Mouse (Mus musculus) neural tube, embryonic 14.5 days (tissue): ENCODE results near the gene Gm10354. TPM values are rescaled to one million over a fixed set of nuclear protein-coding genes. Genes with fewer than 3 reads are reported as not detected.
"Not testable (repeated sequence)": the region's sequence is repeated elsewhere in the genome, so short reads cannot be mapped to it uniquely, and the experiment has no call there.

ENCODE experiments used
- ATAC-seq: fragments of 200-750 bp; cut with Nextera tagmentation; 2 replicates; pipeline ENCODE4 v1.8.0; 2017; ENCODE audit warnings: low read depth, mild to moderate bottlenecking, moderate TSS enrichment, moderate library complexity
- H3K27ac ChIP-seq: fragments of 300-500 bp; sonication (generic); 2 replicates; pipeline ENCODE4 v1.5.1; 2014; ENCODE audit warnings: low read depth, mild to moderate bottlenecking, control low read depth, low read length, moderate library complexity, mixed read lengths
- H3K27me3 ChIP-seq: fragments of 300-500 bp; sonication (generic); 2 replicates; pipeline ENCODE4 v1.6.1; 2014; ENCODE audit warnings: low read length; ENCODE audit not compliant: control insufficient read depth, insufficient read depth
- H3K36me3 ChIP-seq: fragments of 300-500 bp; sonication (generic); 2 replicates; pipeline ENCODE4 v1.6.1; 2014; ENCODE audit warnings: low read length, mixed read lengths; ENCODE audit not compliant: control insufficient read depth, insufficient read depth
- H3K4me1 ChIP-seq: fragments of 300-500 bp; sonication (generic); 2 replicates; pipeline ENCODE4 v1.6.1; 2014; ENCODE audit warnings: low read length; ENCODE audit not compliant: control insufficient read depth, insufficient read depth
- H3K4me2 ChIP-seq: fragments of 300-500 bp; sonication (generic); 2 replicates; pipeline ENCODE4 v1.6.1; 2014; ENCODE audit warnings: mild to moderate bottlenecking, low read depth, low read length, control low read depth
- H3K4me3 ChIP-seq: fragments of 300-500 bp; sonication (generic); 2 replicates; pipeline ENCODE4 v1.5.1; 2014; ENCODE audit warnings: low read depth, low read length, control low read depth, mixed read lengths
- H3K9ac ChIP-seq: fragments of 300-500 bp; sonication (generic); replicated peaks from 2 replicates; pipeline ENCODE4 v1.6.1; 2014; ENCODE audit warnings: low read depth, mild to moderate bottlenecking, control low read depth, low read length, mixed read lengths
- H3K9me3 ChIP-seq: fragments of 300-500 bp; sonication (generic); 2 replicates; pipeline ENCODE4 v1.6.1; 2016; ENCODE audit warnings: low read length; ENCODE audit not compliant: control insufficient read depth
- WGBS: fragments of 180-500 bp; shearing (Covaris S2); extraction: QIAGEN DNeasy Blood & Tissue Kit; methylation state at CpG from one replicate; pipeline ENCODE4 v1.1.7; 2014; 5-methylcytosine and 5-hydroxymethylcytosine counted together
- polyA plus RNA-seq: library from polyadenylated mRNA; unstranded; fragments of >200 nt; fragmentation: Nextera tagmentation; extraction: Ambion mirVana; gene quantifications from 2 replicates; pipeline ENCODE4 v1.2.1, GENCODE M21; 2014

The Gm10354 gene
- polyA plus RNA-seq, 1 experiment from 2014 or later, result not detected

DNA sequence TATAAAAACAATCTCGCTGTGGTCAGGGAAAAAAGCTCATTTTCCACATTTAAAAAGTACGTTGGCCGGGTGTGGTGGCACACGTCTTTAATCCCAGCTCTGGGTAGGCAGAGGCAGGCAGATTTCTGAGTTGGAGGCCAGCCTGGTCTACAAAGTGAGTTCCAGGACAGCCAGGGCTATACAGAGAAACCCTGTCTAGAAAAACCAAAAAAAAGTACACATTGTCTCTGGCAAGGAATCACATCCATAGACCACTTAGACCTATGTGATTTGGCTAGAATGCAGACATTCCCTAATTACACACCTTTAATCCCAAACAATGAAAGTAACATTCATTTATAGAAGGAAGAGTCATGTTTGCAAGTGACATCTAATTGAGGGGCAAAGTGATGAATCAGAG lies 17.2 kb downstream of the Gm10354 start:
- not testable (repeated sequence) for H3K27me3 ChIP-seq, H3K4me2 ChIP-seq, H3K9me3 ChIP-seq, H3K4me3 ChIP-seq, H3K9ac ChIP-seq, H3K27ac ChIP-seq, ATAC-seq, H3K4me1 ChIP-seq, H3K36me3 ChIP-seq
- WGBS, result 79% methylated on average over 4 of the region's 4 CpGs

DNA sequence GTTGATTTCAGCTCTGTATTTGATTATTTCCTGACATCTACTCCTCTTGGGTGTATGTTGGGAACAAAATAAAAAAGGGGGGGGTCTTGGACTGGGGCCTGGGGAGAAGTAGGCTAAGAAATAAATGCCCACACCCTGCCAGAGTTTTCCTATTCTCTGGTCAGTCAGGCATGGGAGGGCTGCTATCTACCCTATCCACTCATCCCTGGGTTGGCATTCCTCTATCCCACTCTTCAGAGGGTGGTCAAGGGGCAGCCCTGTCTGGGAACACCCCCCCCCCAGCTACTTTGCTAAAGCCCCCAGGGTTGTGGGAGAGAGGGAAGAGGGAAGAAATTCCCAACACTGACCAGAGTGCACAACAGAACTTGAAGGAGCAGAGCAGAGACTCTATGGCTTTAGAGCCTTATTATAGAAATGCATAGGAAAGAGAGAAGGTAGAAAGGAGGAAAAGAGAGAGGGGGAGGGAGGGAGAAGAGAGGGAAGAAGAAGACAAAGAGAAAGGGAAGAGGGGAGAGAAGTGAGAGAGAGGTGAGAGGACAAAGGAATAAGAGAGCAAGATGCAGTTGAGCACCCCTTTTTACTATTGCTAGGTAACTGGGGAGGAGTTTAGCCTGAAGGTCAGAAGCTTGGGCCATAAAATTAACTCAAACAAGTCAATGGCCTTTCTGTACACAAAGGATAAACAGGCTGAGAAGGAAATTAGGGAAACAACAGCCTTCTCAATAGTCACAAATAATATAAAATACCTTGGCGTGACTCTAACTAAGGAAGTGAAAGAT lies 22.6 kb downstream of the Gm10354 start:
- not testable (repeated sequence) for H3K9me3 ChIP-seq, H3K4me2 ChIP-seq, ATAC-seq, H3K9ac ChIP-seq, H3K36me3 ChIP-seq, H3K27me3 ChIP-seq, H3K27ac ChIP-seq, H3K4me3 ChIP-seq, H3K4me1 ChIP-seq
- WGBS, result 84% methylated on average over 1 of the region's 1 CpGs

DNA sequence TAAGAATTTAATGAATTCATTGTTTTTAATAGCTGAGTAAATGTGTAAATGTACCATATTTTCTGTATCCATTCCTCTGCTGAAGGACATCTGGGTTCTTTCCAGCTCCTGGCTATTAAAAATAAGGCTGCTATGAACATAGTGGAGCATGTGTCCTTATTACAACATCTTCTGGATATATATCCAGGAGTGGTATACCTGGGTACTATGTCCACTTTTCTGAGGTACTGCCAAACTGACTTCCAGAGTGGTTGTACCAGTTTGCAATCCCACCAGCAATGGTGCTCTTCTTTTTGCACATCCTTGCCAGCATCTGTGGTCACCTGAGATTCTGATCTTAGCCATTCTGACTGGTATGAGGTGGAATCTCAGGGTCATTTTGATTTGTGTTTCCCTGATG lies 25.1 kb downstream of the Gm10354 start:
- H3K4me3 ChIP-seq, H3K9ac ChIP-seq, H3K4me1 ChIP-seq, H3K4me2 ChIP-seq, H3K27ac ChIP-seq, ATAC-seq, H3K27me3 ChIP-seq, H3K36me3 ChIP-seq, H3K9me3 ChIP-seq: not testable (repeated sequence)

DNA sequence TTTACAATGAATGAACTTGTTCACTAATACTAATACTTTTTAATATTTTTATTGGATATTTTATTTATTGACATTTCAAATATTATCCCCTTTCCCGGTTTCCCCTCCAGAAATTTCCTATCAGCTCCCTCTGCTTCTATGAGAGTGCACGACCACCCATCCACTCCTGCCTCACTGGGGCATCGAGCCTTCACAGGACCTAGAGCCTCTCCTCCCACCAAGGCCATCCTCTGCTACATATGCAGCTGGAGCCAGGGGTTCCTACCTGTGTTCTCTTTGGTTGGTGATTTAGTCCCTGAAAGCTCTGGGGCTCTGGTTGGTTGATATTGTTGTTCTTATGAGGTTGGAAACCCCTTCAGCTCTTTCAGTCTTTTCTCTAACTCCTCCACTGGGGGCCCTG lies 26.0 kb downstream of the Gm10354 start:
- not testable (repeated sequence) for H3K4me1 ChIP-seq, H3K9me3 ChIP-seq, H3K4me3 ChIP-seq, ATAC-seq, H3K27me3 ChIP-seq, H3K36me3 ChIP-seq, H3K4me2 ChIP-seq, H3K9ac ChIP-seq, H3K27ac ChIP-seq
- WGBS, result 66% methylated on average over 3 of the region's 3 CpGs

DNA sequence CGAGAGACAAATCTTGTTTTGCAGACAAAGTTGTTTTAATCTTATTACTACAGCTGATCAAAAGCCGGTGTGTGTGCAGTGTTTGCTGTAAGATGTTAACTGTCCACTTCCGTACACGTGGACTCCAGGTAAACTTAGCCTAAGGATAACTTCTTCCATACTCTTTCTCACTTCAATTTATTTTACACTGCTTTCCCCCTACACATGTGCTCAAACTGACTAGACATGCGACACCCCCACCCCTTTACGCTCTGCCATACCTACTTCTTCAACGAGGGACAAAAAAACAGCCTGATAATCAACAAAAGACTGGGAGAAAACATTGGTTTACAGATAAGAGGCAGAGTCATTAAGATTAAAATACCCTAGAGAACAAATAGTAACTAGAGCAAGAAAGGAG lies 26.9 kb downstream of the Gm10354 start:
- H3K36me3 ChIP-seq, ATAC-seq, H3K27ac ChIP-seq, H3K27me3 ChIP-seq, H3K4me3 ChIP-seq, H3K9ac ChIP-seq, H3K4me1 ChIP-seq, H3K9me3 ChIP-seq, H3K4me2 ChIP-seq: not testable (repeated sequence)
- WGBS, result 70% methylated on average over 7 of the region's 7 CpGs

DNA sequence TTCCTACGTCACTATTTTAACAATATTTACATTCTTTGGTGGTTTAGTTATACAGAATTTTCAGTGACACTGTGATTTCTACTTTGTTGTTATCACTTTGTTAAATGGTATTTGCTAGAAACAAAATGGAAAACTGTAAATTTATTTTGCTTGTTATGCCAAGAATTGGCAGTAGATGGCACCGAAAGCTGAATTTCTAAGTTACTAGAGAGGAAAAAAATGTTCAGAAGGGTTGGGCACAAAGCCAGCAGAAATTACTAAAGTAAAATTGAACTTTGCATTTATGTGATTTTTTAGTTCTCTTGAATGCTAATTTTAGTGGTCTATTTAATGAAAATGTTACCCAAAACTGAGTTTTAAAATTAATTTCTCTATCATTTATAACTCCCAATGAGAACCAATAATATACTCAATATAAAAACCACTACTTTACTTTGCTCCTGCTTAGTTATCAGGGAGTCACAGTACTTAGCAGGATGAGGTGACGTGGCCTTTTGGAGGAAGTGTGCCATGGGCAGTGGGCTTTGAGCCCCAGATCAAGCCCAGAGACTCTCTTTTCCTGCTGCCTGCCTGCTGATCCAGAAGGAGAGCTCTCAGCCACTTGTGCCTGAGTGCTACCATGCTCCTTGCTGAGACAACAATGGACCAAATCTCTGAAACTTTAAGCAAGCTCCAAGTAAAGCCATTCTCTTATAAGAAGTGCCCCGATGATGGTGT lies 31.1 kb downstream of the Gm10354 start:
- H3K4me2 ChIP-seq, H3K9me3 ChIP-seq, H3K27me3 ChIP-seq, H3K27ac ChIP-seq, ATAC-seq, H3K4me1 ChIP-seq, H3K4me3 ChIP-seq, H3K9ac ChIP-seq, H3K36me3 ChIP-seq: not testable (repeated sequence)
- 65% methylated on average over 4 of the region's 4 CpGs for WGBS

DNA sequence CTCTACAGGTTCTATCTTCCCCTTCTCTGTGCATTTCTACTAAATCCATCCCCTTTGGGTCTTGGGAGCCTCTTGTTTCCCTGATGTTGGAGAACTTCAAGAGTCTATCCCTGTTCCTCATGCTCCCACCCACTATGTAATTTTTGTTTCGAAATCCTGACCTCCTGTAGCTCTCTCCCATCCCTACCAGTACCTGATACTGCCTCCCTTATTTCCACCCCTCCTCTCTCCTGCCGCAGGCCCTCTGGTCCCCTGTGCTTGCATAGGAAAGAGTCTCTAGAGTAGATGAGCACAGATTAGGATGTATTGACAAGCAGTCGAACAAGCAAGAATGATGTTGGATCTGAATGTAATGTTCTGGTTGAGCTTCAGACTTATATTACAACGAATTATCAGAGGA lies 33.2 kb downstream of the Gm10354 start:
- not testable (repeated sequence) for H3K9me3 ChIP-seq, ATAC-seq, H3K4me2 ChIP-seq, H3K9ac ChIP-seq, H3K4me3 ChIP-seq, H3K4me1 ChIP-seq, H3K27ac ChIP-seq, H3K27me3 ChIP-seq, H3K36me3 ChIP-seq
- 66% methylated on average over 4 of the region's 4 CpGs for WGBS

DNA sequence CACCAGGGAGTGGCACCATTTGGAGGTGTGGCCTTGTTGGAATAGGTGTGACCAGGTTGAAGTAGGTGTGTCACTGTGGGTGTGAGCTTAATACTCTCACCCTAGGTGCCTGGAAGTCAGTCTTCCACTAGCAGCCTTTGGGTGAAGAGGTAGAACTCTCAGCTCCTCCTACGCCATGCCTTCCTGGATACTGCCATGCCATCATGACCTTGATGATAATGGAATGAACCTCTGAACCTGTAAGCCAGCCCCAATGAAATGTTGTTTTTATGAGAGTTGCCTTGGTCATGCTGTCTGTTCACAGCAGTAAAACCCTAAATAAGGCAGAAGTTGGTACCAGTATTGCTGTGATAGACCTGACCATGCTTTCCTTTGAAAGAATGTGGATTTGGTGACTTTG lies 37.7 kb downstream of the Gm10354 start:
- H3K27ac ChIP-seq, H3K9me3 ChIP-seq, H3K4me3 ChIP-seq, H3K4me1 ChIP-seq, H3K9ac ChIP-seq, ATAC-seq, H3K4me2 ChIP-seq, H3K27me3 ChIP-seq, H3K36me3 ChIP-seq: not testable (repeated sequence)
- WGBS, result 80% methylated on average over 1 of the region's 1 CpGs

DNA sequence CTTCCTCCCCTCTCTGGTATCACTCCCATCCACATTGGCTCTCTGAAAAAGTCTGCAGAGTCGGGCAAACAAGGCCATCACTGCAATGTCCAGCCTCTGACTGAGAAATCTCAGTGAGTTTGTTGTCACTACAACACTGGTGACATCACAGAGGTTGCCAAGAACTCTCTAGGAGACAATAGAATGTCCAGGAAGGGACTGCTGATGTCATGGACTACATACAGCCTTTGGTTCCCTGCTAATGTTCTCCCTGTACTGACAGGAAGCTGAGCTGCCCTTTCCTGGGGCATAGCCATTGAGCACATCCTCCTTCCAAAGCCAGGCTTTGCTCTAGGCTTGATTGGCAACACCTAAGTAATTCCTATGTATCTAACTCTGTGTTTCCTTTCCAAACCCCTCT lies 40.4 kb downstream of the Gm10354 start, which contains the start of gene Speer4e:
TSS of gene Speer4e (minus strand) at position 101 of the 400 bp plus-strand sequence.
- H3K36me3 ChIP-seq, H3K9ac ChIP-seq, ATAC-seq, H3K9me3 ChIP-seq, H3K4me1 ChIP-seq, H3K27me3 ChIP-seq, H3K4me2 ChIP-seq, H3K4me3 ChIP-seq, H3K27ac ChIP-seq: not testable (repeated sequence)
- 27% methylated on average over 1 of the region's 1 CpGs for WGBS
